Mouse (Mus musculus) embryo, embryonic 10.5 days (tissue): ENCODE measurements at regions not wholly inside any gene's neighbourhood (a gene's known extent, or its start where the extent isn't known, plus 50 kb on each side); places are given as distances from the start of the nearest gene placed in this dataset.

Experiments used
- DNase-seq: peaks from one replicate; pipeline ENCODE4 v3.0.0-alpha.2; 2015; ENCODE audit warnings: low spot score

DNA sequence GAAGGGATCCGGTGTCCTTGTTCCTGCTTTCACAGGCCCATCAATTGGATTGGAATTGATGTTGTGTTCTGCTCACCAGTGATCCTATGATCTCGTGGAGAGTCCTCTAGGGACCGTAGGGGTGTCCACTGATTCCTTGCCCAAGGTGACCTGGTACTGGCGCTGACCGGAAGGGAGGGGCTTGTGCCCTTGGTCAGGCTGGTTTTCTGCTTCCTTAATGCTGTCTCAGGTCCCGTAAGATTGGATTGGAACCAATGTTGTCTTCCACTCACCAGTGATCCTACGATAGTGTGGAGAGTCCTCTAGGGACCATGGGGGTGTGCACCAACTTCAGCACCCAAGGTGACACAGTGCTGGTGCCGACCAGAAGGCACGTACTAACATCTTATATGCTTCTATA lies 324.9 kb upstream of the Ptchd4 start:
- no peak for DNase-seq

DNA sequence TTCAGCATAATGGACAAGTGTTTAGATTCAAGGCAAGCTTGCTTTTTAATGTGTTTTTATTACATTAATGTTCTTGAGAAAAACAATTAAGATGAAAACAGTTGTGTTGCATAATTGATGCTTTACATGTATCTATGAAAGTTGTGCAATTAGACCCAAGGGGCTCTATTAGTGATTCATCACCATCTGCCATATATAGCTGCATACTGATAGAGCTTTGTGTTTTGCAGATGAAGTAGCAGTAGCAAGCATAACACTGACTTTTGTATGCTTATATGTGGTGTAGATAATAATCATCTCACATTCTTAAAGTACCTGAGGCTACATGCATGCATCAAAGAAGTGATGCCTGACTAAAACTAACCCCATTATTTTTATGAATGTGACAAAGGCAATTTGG lies 307.3 kb upstream of the Ptchd4 start:
- no peak for DNase-seq

DNA sequence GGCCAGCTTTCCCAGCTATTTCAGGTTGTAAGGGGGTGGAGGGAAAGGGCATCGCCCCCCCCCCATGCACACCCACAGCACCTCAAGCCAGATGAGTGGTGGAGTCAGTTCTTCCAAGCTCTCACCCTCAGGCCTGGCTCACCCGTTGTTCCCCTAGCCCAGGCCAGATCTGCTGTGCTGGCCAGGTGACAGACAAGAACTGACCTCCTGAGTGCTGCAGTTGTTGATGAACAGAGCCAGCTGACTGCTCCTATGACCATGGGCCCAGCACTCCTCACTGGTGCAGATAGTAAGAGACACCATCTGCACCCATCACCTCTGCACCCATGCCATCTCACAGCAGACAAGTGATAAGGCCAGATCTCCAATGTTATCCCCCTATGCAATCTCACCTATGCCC lies 291.5 kb upstream of the Ptchd4 start:
- no peak for DNase-seq

DNA sequence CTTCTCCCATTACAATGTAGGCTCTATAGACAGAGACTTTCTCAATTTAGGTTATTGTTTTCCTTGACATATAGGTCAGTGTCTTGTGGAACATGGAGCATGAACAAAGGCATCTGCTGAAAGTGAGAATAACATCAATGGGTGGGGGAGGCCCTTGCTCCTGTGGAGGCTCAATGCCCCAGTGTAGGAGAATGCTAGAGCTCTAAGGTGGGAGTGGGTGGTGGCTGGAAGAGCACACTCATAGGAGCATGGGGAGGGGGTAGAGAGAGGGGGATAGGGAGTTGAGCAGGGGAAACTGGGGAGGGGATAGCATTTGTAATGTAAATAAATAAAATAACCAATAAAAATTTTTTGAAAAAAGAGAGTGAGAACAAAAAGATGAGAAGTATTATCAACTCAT lies 288.5 kb upstream of the Ptchd4 start:
- DNase-seq = no peak

DNA sequence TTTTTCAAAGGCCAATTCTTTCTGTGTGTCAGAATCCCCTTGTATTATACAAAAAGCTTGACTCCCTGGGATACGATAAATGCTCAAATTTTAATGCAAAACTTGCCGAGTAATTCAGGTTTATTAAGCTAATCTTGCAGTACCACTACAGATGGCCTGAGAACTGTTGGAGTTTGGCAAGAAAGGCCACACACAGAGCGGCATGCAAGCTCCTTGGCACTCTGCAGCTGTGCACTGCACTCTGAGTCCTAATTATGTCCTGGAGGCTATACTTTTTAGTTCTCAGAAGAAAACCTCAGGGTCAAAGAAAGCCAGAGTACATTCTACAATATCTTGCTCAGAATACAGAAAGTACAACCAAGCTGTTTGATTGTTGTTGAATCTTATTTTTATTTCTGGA lies 286.3 kb upstream of the Ptchd4 start:
- DNase-seq = peak; percentile 3

DNA sequence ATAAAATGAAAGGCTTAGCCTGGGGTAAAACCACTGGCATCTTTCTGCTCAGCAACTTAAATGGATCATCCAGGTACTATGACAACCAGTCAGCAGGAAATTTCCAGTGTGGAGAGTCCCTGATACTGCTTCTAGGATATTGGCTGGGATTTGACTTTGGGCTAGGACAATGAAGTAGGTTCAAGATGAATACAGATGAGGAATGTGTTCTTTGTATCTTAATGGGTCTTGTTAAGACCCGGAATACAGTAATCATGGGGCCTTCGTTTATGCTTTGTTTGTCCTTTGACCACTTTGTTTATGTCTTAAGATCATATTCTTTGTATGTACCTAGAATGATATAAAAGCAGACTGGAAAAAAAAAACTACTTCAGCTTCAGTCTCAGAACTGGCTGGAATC lies 278.7 kb upstream of the Ptchd4 start:
- no peak for DNase-seq

DNA sequence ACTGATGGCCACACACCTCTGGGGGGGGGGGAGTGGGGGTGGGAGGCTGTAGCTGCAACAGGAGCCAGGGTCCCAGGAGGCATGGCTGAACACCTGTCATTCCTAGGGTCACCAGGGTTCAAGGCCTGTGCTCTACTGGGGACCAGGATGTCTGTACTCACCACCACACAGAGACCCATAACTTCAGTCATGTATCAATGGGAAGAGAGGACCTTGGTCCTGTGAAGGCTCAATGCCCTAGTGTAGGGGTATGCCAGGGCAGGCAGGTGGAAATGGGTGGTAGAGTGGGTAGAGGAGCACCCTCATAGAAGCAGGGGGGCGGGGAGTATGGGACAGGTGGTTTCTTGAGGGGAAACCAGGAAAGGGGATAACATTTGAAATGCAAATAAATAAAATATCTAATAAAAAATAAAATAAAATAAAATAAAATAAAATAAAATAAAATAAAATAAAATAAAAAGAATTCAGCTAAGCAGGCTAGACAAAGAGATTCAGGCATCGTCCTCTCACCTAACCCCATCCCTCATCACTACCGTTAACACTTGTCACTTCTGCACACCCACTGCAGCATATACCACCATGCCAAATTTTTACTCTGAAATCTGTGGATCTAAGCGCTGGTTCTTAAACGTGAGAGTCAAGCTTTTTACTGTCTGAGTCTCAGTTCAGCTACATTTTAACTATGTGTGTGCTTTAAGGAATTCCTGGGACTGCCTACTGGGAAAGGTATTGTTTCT lies 265.8 kb upstream of the Ptchd4 start:
- DNase-seq = no peak

DNA sequence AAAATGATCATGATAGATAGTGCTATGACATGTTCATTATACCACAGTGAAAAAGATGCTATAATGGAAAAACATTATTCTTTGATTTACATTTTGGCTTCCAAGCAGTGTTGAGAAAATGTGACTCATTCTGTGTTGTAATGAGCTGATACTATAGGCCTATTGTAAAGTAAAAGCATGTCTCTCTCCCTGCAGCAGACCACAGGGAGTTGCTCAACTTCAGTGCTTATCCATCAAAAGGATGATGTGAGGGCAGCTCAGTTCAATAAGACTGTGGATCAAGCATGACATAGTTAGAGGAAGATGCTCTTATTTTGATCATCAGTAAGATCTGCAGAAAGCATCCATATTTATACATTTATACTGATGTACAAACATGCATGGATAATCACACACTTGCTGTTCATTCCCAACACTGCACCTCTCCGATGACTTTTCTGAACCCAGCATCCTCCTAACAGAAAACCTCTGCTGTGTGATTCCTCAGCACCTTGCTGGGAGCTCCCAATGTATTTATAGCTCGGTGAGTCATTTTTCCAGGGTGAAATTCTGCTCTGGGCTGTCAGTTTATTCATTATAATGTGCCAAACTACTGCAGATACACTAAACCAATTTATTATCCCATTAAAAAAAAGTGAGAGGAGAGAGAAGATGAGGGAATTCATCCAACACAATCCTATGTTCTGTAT lies 224.8 kb upstream of the Ptchd4 start:
- no peak for DNase-seq

DNA sequence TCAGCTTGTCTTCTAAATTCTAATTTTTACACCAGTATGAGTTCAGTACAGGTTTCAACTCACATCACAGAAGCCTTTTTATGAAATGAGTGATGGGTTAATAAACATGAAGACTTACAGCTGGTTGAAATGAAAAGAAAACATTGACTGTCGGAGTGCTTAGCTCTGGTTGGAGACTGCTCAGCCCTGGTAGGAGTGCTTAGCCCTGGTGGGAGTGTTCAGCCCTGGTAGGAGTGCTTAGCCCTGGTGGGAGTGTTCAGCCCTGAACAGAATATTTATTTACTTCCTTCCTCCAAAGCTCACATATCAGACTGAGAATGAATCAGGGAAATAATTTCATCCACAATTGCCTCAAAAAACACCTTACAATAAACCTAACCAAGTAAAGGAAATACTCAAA lies 202.1 kb upstream of the Ptchd4 start:
- no peak for DNase-seq

DNA sequence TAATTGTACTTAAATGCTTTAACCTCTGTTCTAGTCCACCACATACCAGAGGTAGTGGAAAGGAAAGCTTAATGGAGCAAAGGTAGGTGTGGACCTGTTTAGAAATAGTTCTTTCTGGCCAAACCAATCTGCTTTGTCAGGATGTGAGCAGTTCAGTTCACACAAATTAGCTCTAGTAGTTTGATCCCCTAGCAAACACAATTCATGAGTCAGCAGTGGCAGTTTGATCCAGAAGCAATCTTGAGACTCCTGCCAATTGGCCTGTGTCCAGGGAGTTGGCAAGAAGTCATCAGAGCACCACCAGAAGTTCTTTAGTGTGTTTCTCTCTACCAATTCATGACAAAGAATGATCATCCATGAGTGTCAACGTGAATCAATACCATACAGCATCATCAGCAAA lies 195.0 kb upstream of the Ptchd4 start:
- DNase-seq = no peak

DNA sequence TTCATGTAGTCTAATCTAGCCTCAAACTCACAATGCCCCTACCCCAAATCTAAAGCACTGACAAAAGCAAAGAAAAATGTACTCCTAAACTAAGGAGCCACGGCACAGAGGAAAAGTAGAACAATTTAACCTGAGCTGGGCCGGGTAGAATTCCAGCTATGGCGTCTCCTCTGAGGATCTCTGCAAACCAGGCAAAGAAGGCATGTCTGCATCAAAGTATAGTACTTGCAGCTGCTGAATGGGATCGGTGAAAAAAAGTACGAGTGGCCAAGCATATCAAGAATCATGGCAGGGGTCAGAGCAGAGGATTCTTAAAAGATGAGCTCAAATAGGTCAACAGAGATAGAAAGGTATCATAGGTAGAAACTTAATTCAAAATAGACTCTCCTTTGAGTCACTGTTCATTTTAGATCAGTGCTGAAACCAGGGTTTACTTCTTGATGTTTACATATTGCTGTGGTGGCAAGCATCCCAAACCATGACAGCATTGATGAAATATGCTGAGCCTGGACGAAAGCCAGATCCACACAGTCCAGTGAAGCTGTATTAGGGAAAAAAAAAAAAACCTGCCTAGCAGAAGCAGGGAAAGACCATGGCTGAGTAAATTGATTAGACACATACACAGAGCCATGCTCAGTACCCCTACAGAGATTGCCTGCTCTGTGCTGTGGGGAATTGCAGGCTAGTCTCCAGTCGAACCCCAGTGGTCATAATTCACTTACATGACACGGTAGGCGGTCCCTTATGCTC lies 189.1 kb upstream of the Ptchd4 start:
- DNase-seq = peak; percentile 2

DNA sequence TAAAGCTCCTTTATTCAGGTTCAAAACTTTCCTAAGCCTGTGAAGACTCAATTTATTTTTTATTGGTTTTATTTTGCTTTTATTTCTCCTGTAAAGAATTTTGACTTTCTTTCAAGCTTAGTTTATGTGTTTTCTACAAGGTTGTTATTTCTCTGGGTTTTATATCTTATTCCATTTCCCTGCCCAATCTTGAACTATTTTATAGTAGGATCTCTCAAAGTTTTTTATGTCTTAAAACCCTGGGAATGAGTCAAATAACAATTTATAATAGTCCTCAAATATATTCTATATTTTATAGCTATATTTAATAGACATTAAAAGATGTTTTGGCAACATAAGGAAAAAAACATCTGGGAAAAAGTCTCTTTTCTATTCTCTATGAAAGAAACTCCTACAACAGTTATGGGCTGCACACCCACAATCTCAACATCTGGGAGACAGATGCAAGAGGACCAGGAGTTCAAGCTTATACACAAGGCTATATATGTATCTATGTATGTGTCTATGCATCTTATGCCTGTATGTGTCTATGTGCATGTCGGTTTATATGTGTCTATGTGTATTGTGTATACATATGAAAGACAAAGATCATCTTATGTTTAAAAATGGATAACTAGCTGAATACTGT lies 146.2 kb upstream of the Ptchd4 start:
- no peak for DNase-seq

DNA sequence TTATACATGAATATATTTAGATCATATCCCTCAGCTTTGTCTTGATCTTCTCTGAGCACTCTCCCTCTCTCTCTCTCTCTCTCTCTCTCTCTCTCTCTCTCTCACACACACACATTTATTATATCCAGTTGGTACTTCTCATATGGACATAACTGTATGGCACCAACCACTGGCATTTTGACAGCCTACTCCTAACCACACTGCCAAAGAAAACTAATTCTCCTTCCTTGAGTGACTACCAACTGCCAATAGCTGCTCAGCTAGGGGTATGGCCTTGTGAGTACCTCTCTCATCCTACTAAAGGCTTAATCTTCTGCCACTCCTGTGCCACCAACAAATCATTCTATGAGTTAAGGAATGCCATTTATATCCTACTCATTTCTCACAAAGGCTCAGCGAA lies 127.2 kb upstream of the Ptchd4 start:
- no peak for DNase-seq

DNA sequence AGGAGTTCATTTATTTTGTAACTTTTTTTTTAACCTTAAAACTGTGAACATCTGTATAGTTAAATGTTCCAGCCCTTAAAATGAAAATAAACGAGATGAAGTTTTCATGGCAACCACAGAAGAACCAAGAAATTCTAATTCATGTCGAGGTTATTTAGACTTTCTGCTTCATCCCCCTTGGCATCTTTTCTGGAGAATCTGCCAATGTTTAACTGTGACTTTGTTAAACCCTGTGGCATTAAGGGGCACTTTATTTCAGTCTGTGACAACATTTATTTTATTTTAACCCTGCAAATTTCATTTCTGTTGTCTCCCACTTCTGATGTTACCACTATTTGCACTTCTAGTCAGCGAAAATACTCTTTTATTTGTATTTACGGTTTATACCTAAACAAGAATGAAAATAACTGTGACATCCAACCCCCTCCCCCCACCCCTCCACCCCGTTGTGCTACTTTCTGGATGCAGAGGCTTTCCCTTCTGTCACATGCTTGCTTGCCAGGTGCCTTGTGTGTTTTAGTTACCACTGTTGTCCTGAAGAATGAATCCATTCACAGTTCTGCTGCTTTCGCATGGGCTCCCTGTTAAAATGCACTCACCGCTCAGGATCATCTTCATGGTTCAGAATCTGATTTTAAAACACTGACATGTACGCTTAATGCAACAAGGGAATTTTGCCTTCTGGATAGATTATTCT lies 125.4 kb upstream of the Ptchd4 start:
- no peak for DNase-seq
